Mouse (Mus musculus): ENCODE results near the gene Trabd2b.
A peak's percentile ranks its signal among the peaks of the same experiment; 100 is the strongest.

Gene Trabd2b

GRCm38 (mm10) chr4:114500317-114500716 lies 93.8 kb downstream of the Trabd2b start:
- DNase-seq, result no peak

GRCm38 (mm10) chr4:114501048-114501447 lies 94.5 kb downstream of the Trabd2b start:
- DNase-seq, result no peak

GRCm38 (mm10) chr4:114501611-114502010 lies 95.1 kb downstream of the Trabd2b start:
- no peak for DNase-seq

- DNase-seq, result no peak
These were observed 97.9 kb downstream of the Trabd2b start for GRCm38 (mm10) chr4:114504227-114505041.

GRCm38 (mm10) chr4:114509601-114510000 lies 103.1 kb downstream of the Trabd2b start:
- no peak for DNase-seq

GRCm38 (mm10) chr4:114511649-114512048 lies 105.1 kb downstream of the Trabd2b start:
- DNase-seq, result no peak

GRCm38 (mm10) chr4:114513149-114513548 lies 106.6 kb downstream of the Trabd2b start:
- no peak for DNase-seq

GRCm38 (mm10) chr4:114515330-114515771 lies 108.8 kb downstream of the Trabd2b start:
- DNase-seq, result no peak

GRCm38 (mm10) chr4:114516651-114517050 lies 110.1 kb downstream of the Trabd2b start:
- DNase-seq, result peak; percentile 24

GRCm38 (mm10) chr4:114518061-114518460 lies 111.5 kb downstream of the Trabd2b start:
- DNase-seq, result no peak

GRCm38 (mm10) chr4:114518571-114518970 lies 112.0 kb downstream of the Trabd2b start:
- DNase-seq, result no peak

GRCm38 (mm10) chr4:114519321-114519720 lies 112.8 kb downstream of the Trabd2b start:
- no peak for DNase-seq

- DNase-seq, result no peak
These were observed 113.4 kb downstream of the Trabd2b start for GRCm38 (mm10) chr4:114519966-114520365.

- DNase-seq, result no peak
These were observed 117.0 kb downstream of the Trabd2b start for GRCm38 (mm10) chr4:114523335-114524188.

GRCm38 (mm10) chr4:114531591-114531990 lies 125.1 kb downstream of the Trabd2b start:
- no peak for DNase-seq

- DNase-seq, result peak; percentile 61
These were observed 127.6 kb downstream of the Trabd2b start for GRCm38 (mm10) chr4:114533894-114534754.

GRCm38 (mm10) chr4:114537376-114537974 lies 131.0 kb downstream of the Trabd2b start:
- no peak for DNase-seq

- no peak for DNase-seq
These were observed 133.5 kb downstream of the Trabd2b start for GRCm38 (mm10) chr4:114540031-114540430.

- no peak for DNase-seq
These were observed 134.7 kb downstream of the Trabd2b start for GRCm38 (mm10) chr4:114541221-114541620.

GRCm38 (mm10) chr4:114542136-114542535 lies 135.6 kb downstream of the Trabd2b start:
- no peak for DNase-seq

GRCm38 (mm10) chr4:114545481-114546200 lies 139.1 kb downstream of the Trabd2b start:
- no peak for DNase-seq

Data from lung, postnatal 36 days (tissue).